Mouse (Mus musculus) gastrocnemius, postnatal 4 days (tissue): ENCODE data around the gene Slx4ip. TPM values are rescaled to one million over a fixed set of nuclear protein-coding genes. Genes with fewer than 3 reads are reported as not detected.

Experiments used
- DNase-seq, 2 experiments: peaks; one replicate each; pipeline ENCODE4 v3.0.0; 2021 to 2022; ENCODE audit warnings: low spot score in 2 of 2, mixed read lengths in 2 of 2
- total RNA-seq, 2 experiments: library from RNA; stranded (reverse); gene quantifications; 2 replicates each; pipeline ENCODE4 v1.2.3; 2021

The Slx4ip gene
- total RNA-seq, 2 experiments from 2014 or later, result 3.9 to 4.2 TPM

GRCm38 (mm10) chr2:136947500-136947899, 56.5 kb downstream of the Slx4ip start:
- no peak for DNase-seq

- no peak for DNase-seq
These were observed 56.9 kb downstream of the Slx4ip start for GRCm38 (mm10) chr2:136947937-136948336.

DNA sequence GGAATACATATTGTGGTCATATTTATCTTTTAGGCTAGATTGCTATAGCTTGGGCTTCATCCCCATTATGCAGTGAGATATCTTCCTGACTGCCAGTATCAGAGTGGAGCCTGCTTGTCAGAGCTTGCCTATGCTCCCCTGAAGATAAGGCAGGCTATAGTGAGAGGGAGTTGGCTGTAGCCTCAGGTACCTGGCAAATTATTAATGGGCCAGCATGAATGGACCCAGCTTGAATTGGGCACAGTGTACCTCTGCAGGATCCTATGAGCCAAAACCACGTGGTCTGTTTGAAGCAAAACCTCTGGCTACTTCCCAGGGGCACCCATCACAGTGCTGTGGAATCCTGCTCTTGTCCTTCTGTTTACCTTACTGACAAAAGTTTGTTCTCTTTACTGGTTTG, 61.2 kb downstream of the Slx4ip start:
- no peak for DNase-seq

DNA sequence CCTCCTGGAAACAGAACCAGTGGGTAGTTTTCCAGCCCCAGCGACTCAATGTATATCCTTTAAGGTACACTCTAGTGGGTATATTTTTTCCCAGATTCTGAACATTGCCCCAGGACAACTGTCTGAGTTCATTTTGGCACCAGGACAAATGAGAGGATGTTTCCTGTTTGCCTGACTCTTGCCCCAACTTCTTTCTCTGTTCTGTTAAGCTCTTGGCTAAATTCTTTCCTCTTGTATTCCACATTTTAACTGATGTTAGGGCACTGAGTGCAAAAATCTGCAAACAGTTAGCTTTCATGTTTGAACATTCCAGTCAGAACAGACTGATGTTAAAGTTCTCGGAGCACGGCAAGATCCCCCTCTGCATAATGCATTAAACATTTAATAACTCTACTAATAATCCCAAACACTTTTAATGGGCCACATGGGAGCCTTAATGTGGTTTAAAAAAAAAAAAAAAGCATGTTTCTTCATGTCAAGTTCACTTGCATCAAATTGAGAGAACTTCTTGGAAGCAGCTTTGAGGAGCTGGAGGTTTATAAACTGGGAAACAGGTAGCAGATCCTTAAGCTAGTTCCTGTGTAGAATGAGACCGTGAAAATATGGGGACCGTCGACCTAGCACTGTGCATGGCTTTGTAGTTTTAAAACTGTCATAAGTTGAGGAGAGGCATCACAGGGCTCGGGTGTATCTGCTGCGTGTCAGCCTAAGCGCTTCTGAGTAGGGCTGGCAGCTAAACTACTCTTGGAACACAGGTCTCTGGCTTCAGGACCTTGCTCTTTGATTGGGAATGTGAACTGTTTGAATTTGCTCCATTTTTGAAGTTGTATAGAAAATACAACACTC, 64.9 kb downstream of the Slx4ip start:
- DNase-seq, result no peak

DNA sequence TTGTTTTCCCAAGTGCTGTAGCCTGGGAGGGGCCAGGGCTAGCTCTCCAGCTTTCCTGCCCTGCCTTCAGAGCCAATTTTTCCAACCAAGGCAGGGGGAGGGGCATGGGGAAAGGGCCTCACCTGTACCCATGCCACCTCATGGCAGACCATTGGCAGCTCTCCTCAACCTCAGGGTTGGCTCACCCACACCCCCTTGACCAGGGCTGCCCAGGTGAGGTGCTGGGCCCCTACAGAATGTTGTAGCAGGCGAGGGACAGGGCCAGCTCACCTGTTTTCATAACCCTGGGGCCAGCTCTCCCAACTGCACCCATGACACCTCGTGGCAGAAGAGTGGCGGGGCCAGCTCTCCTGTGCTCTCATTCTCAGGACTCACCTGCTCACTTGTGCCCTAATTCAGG, 67.7 kb downstream of the Slx4ip start:
- DNase-seq, result no peak

GRCm38 (mm10) chr2:136975774-136976173, 84.8 kb downstream of the Slx4ip start:
- no peak for DNase-seq

- no peak for DNase-seq
These were observed 88.2 kb downstream of the Slx4ip start for GRCm38 (mm10) chr2:136979056-136979772.

- no peak for DNase-seq
These were observed 90.3 kb downstream of the Slx4ip start for GRCm38 (mm10) chr2:136981062-136981879.

GRCm38 (mm10) chr2:136983959-136984358, 92.9 kb downstream of the Slx4ip start:
- no peak for DNase-seq

GRCm38 (mm10) chr2:136985998-136986730, 95.1 kb downstream of the Slx4ip start:
- no peak for DNase-seq

DNA sequence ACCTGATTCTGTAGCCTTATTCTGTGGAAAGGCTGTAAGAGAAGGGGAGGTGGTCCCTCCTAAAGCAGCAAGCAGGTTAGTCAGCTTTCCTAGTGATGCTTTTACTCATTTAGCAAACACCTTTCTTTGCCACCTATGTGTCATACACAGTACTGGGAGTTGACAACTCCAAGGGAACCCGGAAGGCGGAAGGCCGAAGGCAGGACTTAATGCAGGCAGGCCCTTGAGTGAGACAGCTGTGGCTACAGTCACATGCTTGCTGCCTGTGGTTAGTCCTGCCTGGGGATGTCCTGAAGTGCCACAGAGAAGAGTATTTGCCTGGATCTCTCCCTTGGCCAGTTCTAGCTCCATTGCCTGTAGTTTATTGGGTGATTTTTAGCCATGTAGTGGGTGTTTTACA, 102.1 kb downstream of the Slx4ip start:
- DNase-seq, result no peak

GRCm38 (mm10) chr2:136997104-136997503, 106.1 kb downstream of the Slx4ip start:
- DNase-seq, result no peak

- DNase-seq, result no peak
These were observed 111.0 kb downstream of the Slx4ip start for GRCm38 (mm10) chr2:137002031-137002430.

DNA sequence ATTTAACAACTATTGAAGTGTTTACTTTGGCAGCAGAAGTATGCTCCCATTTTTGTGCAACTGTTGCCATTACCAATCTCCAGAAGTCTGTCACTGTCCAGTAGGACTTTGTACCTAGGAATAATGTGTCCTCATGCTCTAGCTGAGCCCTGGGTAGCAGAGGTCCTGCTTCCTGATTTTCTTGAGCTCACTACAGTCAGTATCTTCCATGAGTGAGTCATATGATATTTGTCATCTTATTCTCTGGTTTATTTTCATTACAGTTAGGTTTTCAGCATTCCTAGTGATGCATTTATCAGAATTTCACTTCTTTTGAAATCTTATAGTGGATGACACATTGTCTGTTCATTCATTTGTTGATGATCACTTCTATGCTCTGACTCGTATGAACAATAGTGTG, 115.6 kb downstream of the Slx4ip start:
- DNase-seq, result no peak

GRCm38 (mm10) chr2:137011980-137012379, 121.0 kb downstream of the Slx4ip start:
- DNase-seq, result no peak

- DNase-seq, result no peak
These were observed 122.1 kb downstream of the Slx4ip start for GRCm38 (mm10) chr2:137013151-137013550.

DNA sequence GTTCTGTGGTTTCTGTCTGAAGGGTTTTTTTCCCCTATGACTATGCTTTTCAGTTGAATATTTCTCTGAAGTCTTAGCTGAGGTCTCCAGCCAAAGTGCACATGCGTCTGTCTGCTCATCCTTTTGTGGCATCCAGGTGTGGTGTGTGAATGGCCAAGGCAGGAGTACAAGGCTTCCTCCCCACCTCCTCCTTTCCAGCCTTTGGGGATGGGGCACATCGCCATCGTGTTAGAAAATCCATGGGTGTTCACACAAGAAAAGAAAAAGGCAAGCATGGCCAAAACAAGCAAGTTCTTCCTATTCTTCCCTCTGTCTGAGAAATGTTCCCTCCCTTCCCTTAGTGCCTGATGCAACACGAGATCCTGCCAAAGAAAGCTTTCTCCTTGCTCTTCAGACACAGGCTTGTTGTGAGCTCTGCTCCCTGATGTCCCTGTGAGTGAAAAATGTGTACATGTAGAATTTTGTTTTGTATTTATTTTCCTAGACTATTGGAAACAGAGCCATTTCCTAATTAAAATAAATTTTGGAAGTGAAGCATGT, 122.9 kb downstream of the Slx4ip start:
- no peak for DNase-seq

- no peak for DNase-seq
These were observed 123.4 kb downstream of the Slx4ip start for GRCm38 (mm10) chr2:137014423-137014822.

DNA sequence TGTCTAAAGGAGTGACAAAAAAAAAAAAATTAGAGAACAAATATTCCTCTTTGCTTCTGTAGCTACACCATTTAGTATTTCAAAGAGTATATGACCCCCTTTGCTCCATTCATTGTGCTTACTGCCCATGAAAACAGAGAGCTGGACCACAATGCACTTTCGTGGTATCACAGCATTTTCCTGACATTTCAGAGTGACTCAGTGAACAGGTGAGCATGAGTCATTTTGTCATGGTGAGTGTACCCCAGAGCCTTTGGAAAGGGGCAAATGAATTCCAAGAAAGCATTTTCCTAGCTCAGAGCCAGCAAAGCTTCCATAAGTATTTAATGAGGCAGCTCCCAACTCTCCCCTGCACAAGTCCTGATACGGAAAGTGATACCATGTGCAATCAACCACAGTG, 153.1 kb downstream of the Slx4ip start:
- no peak for DNase-seq

DNA sequence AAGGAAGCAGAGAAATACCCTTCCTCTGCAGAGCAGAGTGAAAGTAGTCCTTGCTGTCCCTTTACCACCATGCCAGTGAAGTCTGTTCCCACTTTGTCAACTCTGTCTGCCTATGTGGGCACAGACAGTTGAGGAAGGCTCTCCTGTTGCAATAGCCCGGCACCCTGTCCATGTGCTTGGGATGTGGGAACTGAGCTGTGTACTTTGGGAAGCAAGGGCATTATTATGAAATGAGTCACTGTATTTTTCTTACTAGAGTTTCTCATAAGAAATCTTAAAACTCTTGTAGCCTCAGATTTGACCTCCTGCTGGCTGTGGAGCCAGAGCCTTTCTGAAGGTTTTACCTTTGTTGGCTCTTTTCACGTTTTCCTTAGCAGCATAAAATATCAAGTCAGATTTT, 158.3 kb downstream of the Slx4ip start:
- no peak for DNase-seq

DNA sequence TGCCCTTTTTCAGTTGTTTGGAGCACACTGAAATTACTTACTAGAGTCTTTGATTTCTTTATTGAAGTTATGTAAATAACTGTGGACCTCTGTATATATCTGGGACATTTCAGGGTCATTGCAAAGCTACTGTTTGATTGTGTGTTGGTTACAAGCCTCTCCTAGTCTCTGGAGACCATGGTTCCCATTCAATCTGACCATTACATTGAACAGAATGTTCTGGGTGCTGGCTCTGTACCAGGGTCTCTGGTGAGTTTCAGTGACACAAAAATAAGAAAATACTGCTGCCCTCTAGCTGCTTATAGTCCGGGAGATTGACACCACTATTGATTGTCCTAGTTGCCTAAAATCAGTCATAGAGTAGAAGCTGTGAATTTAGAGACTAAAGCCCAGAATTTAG, 158.9 kb downstream of the Slx4ip start:
- no peak for DNase-seq
